Mouse (Mus musculus): Measurements from ENCODE around the gene Carm1. TPM values are rescaled to one million over a fixed set of nuclear protein-coding genes. Genes with fewer than 3 reads are reported as not detected.
A peak's percentile ranks its signal among the peaks of the same experiment; 100 is the strongest.
"Not testable (repeated sequence)": the region's sequence is repeated elsewhere in the genome, so short reads cannot be mapped to it uniquely, and the experiment has no call there.

Carm1 gene
- polyA plus RNA-seq, 1 experiment from 2014 or later, result 79.5 TPM

- no peak overlapping the region for H3K4me3 ChIP-seq
- no peak overlapping the region for H3K4me2 ChIP-seq (replicated peaks)
- ATAC-seq (ENCODE audit: insufficient number of reproducible peaks, insufficient read depth, low FRiP score, low TSS enrichment), result no peak
- no peaks in the 10 kb centered on the region for H3K9me3 ChIP-seq
- H3K4me1 ChIP-seq, result peaks cover 5% of the 10 kb centered on the region; the same call in 1 of the 2 replicates
- 87% methylated on average over 8 of the region's 8 CpGs for WGBS
- no peak overlapping the region for H3K27ac ChIP-seq
- no peaks in the 10 kb centered on the region for H3K27me3 ChIP-seq
- H3K9ac ChIP-seq, result no peak overlapping the region
- H3K36me3 ChIP-seq, result peaks cover 69% of the 10 kb centered on the region
Observed at GRCm38 (mm10) chr9:21588350-21588749, 41.7 kb downstream of the Carm1 start.

DNA sequence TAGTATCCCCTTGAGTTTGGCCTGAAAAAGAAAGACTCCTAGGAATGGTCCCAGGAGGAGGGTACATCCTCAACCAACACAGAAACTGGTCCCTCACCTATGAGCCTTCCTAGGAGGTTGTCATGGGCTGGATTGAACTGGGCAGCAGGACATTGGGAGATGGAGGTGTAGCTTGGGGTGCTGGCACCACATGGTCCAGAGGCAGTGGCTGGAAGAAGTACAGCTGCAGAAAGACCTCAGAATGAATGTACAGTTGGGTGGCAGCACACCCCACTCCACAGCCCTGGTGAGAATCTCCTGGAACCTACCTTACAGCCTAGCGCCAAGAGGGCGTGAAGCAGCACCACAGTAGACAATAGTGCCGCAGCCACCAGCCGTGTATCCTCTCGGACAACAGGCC, 42.8 kb downstream of the Carm1 start:
- H3K36me3 ChIP-seq, result peaks cover 59% of the 10 kb centered on the region
- H3K4me1 ChIP-seq, result peaks cover 16% of the 10 kb centered on the region
- no peak overlapping the region for H3K27ac ChIP-seq
- 95% methylated on average over 5 of the region's 5 CpGs for WGBS
- no peak for ATAC-seq (ENCODE audit: insufficient number of reproducible peaks, insufficient read depth, low FRiP score, low TSS enrichment)
- H3K27me3 ChIP-seq, result no peaks in the 10 kb centered on the region
- H3K4me2 ChIP-seq (replicated peaks), result no peak overlapping the region
- H3K9me3 ChIP-seq, result no peaks in the 10 kb centered on the region
- H3K4me3 ChIP-seq, result no peak overlapping the region
- H3K9ac ChIP-seq, result no peak overlapping the region

DNA sequence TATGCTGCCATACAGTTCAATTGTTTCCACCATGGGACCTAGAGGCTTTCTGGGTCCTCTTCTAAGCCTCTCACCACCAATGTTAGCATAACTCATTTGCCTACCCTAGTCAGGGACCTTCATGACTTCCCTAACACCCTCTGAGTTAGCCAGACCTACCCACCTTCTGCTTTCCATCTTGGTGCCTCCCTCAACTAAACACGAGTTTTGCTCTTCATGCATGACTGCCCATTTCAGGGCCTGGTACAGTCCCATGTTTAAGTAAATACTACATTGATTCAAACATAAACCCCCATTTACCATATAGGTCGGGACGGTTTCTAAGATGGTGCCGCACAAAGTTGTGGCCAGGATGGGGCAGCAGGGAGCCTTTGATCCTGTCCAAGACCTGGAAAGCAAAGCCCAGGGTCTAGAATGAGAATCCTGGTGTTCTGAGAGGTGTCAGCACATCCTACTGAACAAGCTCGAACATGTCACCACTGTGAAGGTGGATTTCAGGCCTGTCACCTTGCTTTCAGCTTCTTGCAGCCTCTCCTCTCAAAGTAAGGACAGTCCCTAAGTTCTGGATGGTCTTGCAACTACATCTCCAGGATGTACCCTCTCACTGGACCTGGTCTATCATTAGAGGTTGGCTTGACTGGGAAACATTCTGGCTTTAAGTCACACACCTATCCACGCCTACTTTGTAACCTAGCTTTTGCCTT, 44.6 kb downstream of the Carm1 start:
- no peaks in the 10 kb centered on the region for H3K9me3 ChIP-seq
- H3K4me1 ChIP-seq, result peaks cover 21% of the 10 kb centered on the region
- peaks cover 53% of the 10 kb centered on the region for H3K36me3 ChIP-seq
- 0 out of 2 replicates have a peak overlapping the region, but pooled peaks have one; percentile 98 for H3K4me3 ChIP-seq
- no peaks in the 10 kb centered on the region for H3K27me3 ChIP-seq
- no peak overlapping the region for H3K27ac ChIP-seq
- peak overlapping the region; percentile 97 for H3K4me2 ChIP-seq (replicated peaks)
- no peak for ATAC-seq (ENCODE audit: insufficient number of reproducible peaks, insufficient read depth, low FRiP score, low TSS enrichment)
- WGBS, result 87% methylated on average over 6 of the region's 6 CpGs
- no peak overlapping the region for H3K9ac ChIP-seq

DNA sequence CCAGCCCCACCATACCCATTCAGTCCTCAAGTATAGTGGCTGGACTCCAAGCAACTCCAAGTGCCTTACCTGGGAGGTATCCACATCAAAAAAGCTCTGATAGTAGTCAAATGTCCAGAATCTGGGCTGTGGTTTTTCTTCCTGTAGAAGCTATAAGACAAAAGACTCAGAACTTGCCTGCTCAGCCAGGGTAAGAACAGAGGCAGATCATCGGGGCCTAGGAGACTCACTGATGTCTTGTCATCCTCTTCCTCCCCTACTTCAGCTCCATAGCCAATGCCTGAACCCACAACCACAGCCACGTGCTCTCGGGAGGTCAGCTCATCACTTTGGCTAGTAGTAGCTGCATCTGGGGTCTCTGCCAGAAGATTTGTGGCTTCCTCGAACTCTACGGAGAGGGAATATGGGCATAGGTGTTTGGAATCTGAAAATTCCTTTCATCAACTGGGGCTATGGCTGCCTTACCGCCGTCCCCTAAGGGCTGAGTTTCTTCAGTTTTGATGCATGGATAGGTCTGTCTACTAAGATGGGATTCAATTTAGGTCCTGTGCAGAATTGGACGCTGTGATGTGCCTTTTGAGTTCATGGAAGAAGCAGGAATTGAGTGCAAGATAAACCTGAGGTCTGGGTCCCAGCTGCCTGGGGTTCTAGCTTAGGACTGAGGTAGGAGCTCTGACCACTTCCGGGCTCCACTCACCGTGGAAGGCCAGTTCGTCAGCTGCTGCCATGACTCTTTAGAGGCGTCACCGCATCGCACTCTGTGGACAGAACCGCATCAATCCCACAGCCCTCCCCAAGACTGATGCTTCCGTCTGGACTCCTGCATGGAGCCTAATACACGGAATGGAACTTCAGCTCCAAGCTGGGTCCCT, 45.4 kb downstream of the Carm1 start:
- Histone ChIP-seq H3K36me3 (peaks cover 45% of the 10 kb centered on the region), H3K9ac (peak overlapping the region; percentile 64), H3K9me3 (no peaks in the 10 kb centered on the region), H3K27ac (0 out of 2 replicates have a peak overlapping the region, but pooled peaks have one; percentile 54), H3K4me1 (peaks cover 21% of the 10 kb centered on the region), H3K27me3 (no peaks in the 10 kb centered on the region), H3K4me3 (peak overlapping the region; percentile 98), H3K4me2 (replicated peaks) (peak overlapping the region; percentile 97)
- peak; percentile 69 for ATAC-seq (ENCODE audit: insufficient number of reproducible peaks, insufficient read depth, low FRiP score, low TSS enrichment)
- 23% methylated on average over 17 of the region's 17 CpGs for WGBS

DNA sequence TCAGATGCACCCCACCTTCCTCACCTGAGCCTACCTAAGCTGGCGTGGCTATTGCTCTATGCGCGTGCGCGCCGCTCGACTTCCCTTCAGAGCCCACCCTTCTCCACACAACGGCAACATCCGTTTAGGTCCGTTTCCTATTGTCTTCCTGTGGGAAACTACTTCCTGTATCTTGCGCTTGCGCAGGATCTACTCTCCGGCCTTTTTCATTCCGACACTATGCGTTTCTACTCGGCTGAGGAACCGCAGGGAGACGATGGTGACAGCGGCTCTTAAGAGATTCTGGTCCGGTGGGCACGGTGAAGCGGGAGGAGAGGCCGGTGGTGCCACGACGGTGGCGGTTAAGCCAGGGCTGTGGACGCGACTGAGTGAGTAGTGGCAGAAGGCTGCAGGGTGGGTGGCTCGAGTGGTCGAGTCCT, 46.0 kb downstream of the Carm1 start, which contains the start of the genes Timm29 and Yipf2:
Timm29 (plus strand) TSS at position 20 of the 419 bp plus-strand sequence.
Yipf2 (minus strand) TSS at position 126 of the 419 bp plus-strand sequence.
- peak; percentile 88 for ATAC-seq (ENCODE audit: insufficient number of reproducible peaks, insufficient read depth, low FRiP score, low TSS enrichment)
- Histone ChIP-seq H3K4me1 (peaks cover 21% of the 10 kb centered on the region), H3K9me3 (no peaks in the 10 kb centered on the region), H3K27me3 (no peaks in the 10 kb centered on the region), H3K4me2 (replicated peaks) (peak within 1 kb of the TSS; percentile 97), H3K9ac (peak within 1 kb of the TSS; percentile 96), H3K4me3 (peak within 1 kb of the TSS; percentile 98), H3K27ac (peak within 1 kb of the TSS; percentile 85), H3K36me3 (peaks cover 38% of the 10 kb centered on the region)
- under 1% methylated on average over 30 of the region's 30 CpGs for WGBS

DNA sequence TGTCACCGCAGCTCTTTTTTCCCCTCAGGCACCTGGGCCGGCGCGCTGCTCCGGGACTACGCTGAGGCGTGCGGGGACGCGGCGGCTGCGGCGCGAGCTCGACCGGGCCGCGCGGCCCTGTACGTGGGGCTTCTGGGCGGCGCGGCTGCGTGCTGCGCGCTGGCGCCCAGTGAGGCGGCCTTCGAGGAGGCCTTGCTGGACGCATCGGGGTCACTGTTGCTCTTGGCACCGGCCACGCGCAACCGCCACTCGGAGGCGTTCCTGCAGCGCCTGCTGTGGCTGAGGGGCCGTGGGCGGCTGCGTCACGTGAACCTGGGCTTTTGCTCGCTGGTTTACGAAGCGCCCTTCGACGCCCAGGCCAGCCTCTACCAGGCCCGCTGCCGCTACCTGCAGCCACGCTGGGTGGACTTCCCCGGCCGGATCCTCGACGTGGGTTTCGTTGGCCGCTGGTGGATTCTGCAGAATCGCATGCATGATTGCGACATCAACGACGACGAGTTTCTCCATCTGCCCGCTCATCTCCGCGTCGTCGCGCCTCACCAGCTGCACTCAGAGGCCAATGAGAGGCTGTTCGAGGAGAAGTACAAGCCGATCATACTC, 46.5 kb downstream of the Carm1 start:
- ATAC-seq (ENCODE audit: insufficient number of reproducible peaks, insufficient read depth, low FRiP score, low TSS enrichment), result peak; percentile 36; the same call in 1 of the 2 replicates
- peak overlapping the region; percentile 96 for H3K9ac ChIP-seq
- H3K27ac ChIP-seq, result peak overlapping the region; percentile 85
- H3K4me3 ChIP-seq, result peak overlapping the region; percentile 98
- no peaks in the 10 kb centered on the region for H3K9me3 ChIP-seq
- H3K36me3 ChIP-seq, result peaks cover 33% of the 10 kb centered on the region
- peak overlapping the region; percentile 97 for H3K4me2 ChIP-seq (replicated peaks)
- 5% methylated on average over 45 of the region's 69 CpGs for WGBS
- no peaks in the 10 kb centered on the region for H3K27me3 ChIP-seq
- peaks cover 21% of the 10 kb centered on the region for H3K4me1 ChIP-seq

DNA sequence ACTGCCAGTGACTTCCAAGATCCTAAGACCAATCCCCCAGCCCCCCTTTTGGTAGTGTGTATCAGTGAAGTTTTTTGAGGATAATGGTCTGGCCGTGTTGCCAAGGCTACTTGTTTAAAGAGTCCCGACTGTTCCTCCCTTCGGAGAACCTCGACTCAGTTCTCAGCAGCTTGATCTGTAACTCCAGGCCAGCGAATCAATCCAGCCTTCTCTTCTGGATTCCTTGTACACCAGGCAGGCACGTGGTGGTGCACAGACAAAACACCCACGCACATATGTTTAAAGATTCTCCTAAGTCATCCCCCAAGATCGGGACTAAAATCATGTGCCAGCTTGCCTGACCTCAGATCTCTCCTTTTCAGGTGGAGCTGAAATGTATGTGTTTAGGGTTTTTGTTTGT, 47.7 kb downstream of the Carm1 start:
- peaks cover 23% of the 10 kb centered on the region for H3K36me3 ChIP-seq
- 91% methylated on average over 8 of the region's 8 CpGs for WGBS
- not testable (repeated sequence) for H3K27me3 ChIP-seq; H3K9me3 ChIP-seq; ATAC-seq (ENCODE audit: insufficient number of reproducible peaks, insufficient read depth, low FRiP score, low TSS enrichment); H3K27ac ChIP-seq
- H3K4me3 ChIP-seq, result peak overlapping the region; percentile 98; the same call in 1 of the 2 replicates
- peak overlapping the region; percentile 96; the same call in 1 of the 2 replicates for H3K9ac ChIP-seq
- peak overlapping the region; percentile 97 for H3K4me2 ChIP-seq (replicated peaks)
- peaks cover 21% of the 10 kb centered on the region for H3K4me1 ChIP-seq

DNA sequence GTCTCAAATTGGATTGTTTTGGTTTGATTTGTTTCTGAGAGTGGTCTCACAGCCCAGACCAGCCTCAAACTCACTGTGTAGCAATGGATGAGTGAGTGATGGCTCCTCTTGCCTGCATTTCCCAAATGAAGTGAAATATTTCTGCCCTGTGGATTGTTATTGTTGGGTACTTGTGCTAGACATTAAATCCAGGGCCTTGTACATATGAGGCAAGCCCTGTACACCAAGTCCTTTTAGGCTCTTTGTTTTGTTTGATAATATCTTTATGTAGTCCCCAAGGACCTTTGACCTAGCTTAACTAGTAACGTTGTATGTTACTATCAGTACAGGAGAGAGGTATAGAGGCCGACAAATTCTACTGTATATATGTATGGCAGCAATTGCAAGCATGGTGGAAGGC, 48.1 kb downstream of the Carm1 start:
- H3K4me3 ChIP-seq, result no peak overlapping the region

GRCm38 (mm10) chr9:21598198-21598597, 51.5 kb downstream of the Carm1 start:
- 50% methylated on average over 2 of the region's 2 CpGs for WGBS
- Histone ChIP-seq H3K9ac (no peak overlapping the region), H3K27me3 (no peaks in the 10 kb centered on the region), H3K36me3 (peaks cover 11% of the 10 kb centered on the region), H3K9me3 (no peaks in the 10 kb centered on the region), H3K27ac (no peak overlapping the region), H3K4me3 (no peak overlapping the region), H3K4me2 (replicated peaks) (no peak overlapping the region), H3K4me1 (peaks cover 16% of the 10 kb centered on the region)
- no peak for ATAC-seq (ENCODE audit: insufficient number of reproducible peaks, insufficient read depth, low FRiP score, low TSS enrichment)

More for the DNA sequence above, 48.1 kb downstream of the Carm1 start:
- Histone ChIP-seq H3K9ac (no peak overlapping the region), H3K36me3 (peaks cover 19% of the 10 kb centered on the region), H3K4me1 (peaks cover 21% of the 10 kb centered on the region), H3K9me3 (no peaks in the 10 kb centered on the region), H3K27me3 (no peaks in the 10 kb centered on the region), H3K4me2 (replicated peaks) (no peak overlapping the region), H3K27ac (no peak overlapping the region)
- whole genome bisulfite sequencing, result 81% methylated on average over 2 of the region's 2 CpGs
- ATAC-seq (ENCODE audit: insufficient number of reproducible peaks, insufficient read depth, low FRiP score, low TSS enrichment), result no peak

GRCm38 (mm10) chr9:21600186-21600585, 53.5 kb downstream of the Carm1 start:
- H3K4me3 ChIP-seq, result no peak overlapping the region
- no peak overlapping the region for H3K27ac ChIP-seq
- H3K9ac ChIP-seq, result no peak overlapping the region
- 71% methylated on average over 3 of the region's 3 CpGs for WGBS
- H3K9me3 ChIP-seq, result no peaks in the 10 kb centered on the region
- ATAC-seq (ENCODE audit: insufficient number of reproducible peaks, insufficient read depth, low FRiP score, low TSS enrichment), result no peak
- no peak overlapping the region for H3K4me2 ChIP-seq (replicated peaks)
- H3K4me1 ChIP-seq, result no peaks in the 10 kb centered on the region
- no peaks in the 10 kb centered on the region for H3K27me3 ChIP-seq
- H3K36me3 ChIP-seq, result peaks cover 8% of the 10 kb centered on the region

DNA sequence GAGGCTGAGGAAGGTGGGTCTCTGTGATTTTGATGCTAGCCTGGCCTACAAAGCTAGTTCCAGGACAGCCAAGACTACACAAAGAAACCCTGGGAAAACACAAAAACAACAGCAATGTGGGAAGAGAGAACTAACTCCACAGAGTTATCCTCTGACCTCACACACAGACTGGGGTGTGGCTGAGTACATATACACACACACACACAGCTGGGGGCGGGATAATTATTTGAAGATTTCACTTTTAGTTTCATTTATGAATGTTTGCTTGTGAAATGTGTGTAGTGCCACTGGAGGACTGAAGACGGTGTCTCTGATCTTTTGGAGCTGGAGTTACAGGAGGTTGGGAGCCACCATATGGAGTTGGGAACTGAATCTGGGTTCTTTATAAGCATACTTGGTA, 54.4 kb downstream of the Carm1 start:
- no peak overlapping the region for H3K4me2 ChIP-seq (replicated peaks)
- H3K27ac ChIP-seq, result no peak overlapping the region
- 85% methylated on average over 2 of the region's 2 CpGs for WGBS
- H3K36me3 ChIP-seq, result 0 out of 2 replicates have a peak, but pooled peaks cover 2% of the 10 kb centered on the region
- no peaks in the 10 kb centered on the region for H3K4me1 ChIP-seq
- H3K27me3 ChIP-seq, result no peaks in the 10 kb centered on the region
- no peak for ATAC-seq (ENCODE audit: insufficient number of reproducible peaks, insufficient read depth, low FRiP score, low TSS enrichment)
- no peak overlapping the region for H3K4me3 ChIP-seq
- H3K9ac ChIP-seq, result no peak overlapping the region
- H3K9me3 ChIP-seq, result no peaks in the 10 kb centered on the region
